Mouse (Mus musculus): ENCODE measurements around the gene Dpep1. TPM values are rescaled to one million over a fixed set of nuclear protein-coding genes. Genes with fewer than 3 reads are reported as not detected.

The Dpep1 gene
- polyA plus RNA-seq (2014; fragmentation: Nextera tagmentation; extraction: Ambion mirVana) = 1.0 and 1.3 TPM in 2 replicates

- no peak within 1 kb of the TSS; the same call in 1 of the 2 replicates for H3K27ac ChIP-seq (ENCODE audit: low read depth, low read length)
- no peak for ATAC-seq (replicated peaks; ENCODE audit: insufficient number of reproducible peaks, low FRiP score, low TSS enrichment)
- H3K4me1 ChIP-seq (ENCODE audit: control insufficient read depth, insufficient read depth, low read length) = peaks cover 10% of the 10 kb centered on the region; the same call in 1 of the 2 replicates
- H3K4me3 ChIP-seq (ENCODE audit: low read depth, low read length) = no peak within 1 kb of the TSS
- H3K9me3 ChIP-seq (replicated peaks; ENCODE audit: control insufficient read depth, low read length) = no peaks in the 10 kb centered on the region
- no peaks in the 10 kb centered on the region for H3K36me3 ChIP-seq (ENCODE audit: control insufficient read depth, insufficient read depth, low read length)
- 29% methylated on average over 19 of the region's 19 CpGs for WGBS (ENCODE audit: insufficient replicate concordance)
- H3K27me3 ChIP-seq (ENCODE audit: control insufficient read depth, insufficient read depth, low read length) = no peaks in the 10 kb centered on the region
- no peak within 1 kb of the TSS for H3K4me2 ChIP-seq
- 0 out of 2 replicates have a peak within 1 kb of the TSS, but pooled peaks have one; percentile 22 for H3K9ac ChIP-seq (ENCODE audit: low read depth, low read length)
These were observed at the start of gene Dpep1 for GRCm38 (mm10) chr8:123185566-123186409. TSS of gene Dpep1 (plus strand) at chr8:123186242.

- peaks cover 18% of the 10 kb centered on the region for H3K4me1 ChIP-seq (ENCODE audit: control insufficient read depth, insufficient read depth, low read length)
- H3K9ac ChIP-seq (ENCODE audit: low read depth, low read length) = no peak overlapping the region
- H3K4me3 ChIP-seq (ENCODE audit: low read depth, low read length) = no peak overlapping the region
- no peaks in the 10 kb centered on the region for H3K36me3 ChIP-seq (ENCODE audit: control insufficient read depth, insufficient read depth, low read length)
- H3K27me3 ChIP-seq (ENCODE audit: control insufficient read depth, insufficient read depth, low read length) = no peaks in the 10 kb centered on the region
- WGBS (ENCODE audit: insufficient replicate concordance) = 75% methylated on average over 9 of the region's 9 CpGs
- H3K4me2 ChIP-seq = no peak overlapping the region
- no peak for ATAC-seq (replicated peaks; ENCODE audit: insufficient number of reproducible peaks, low FRiP score, low TSS enrichment)
- H3K9me3 ChIP-seq (replicated peaks; ENCODE audit: control insufficient read depth, low read length) = peaks cover 3% of the 10 kb centered on the region; the same call in 1 of the 2 replicates
- no peak overlapping the region for H3K27ac ChIP-seq (ENCODE audit: low read depth, low read length)
These were observed 49.8 kb upstream of the Dpep1 start for GRCm38 (mm10) chr8:123136287-123136686.

GRCm38 (mm10) chr8:123137645-123138077 lies 48.4 kb upstream of the Dpep1 start:
- Histone ChIP-seq H3K4me2 (no peak overlapping the region), H3K27ac (ENCODE audit: low read depth, low read length) (peak overlapping the region; percentile 46; the same call in 1 of the 2 replicates), H3K4me1 (ENCODE audit: control insufficient read depth, insufficient read depth, low read length) (peaks cover 18% of the 10 kb centered on the region), H3K9ac (ENCODE audit: low read depth, low read length) (no peak overlapping the region), H3K36me3 (ENCODE audit: control insufficient read depth, insufficient read depth, low read length) (no peaks in the 10 kb centered on the region), H3K4me3 (ENCODE audit: low read depth, low read length) (no peak overlapping the region), H3K27me3 (ENCODE audit: control insufficient read depth, insufficient read depth, low read length) (no peaks in the 10 kb centered on the region), H3K9me3 (replicated peaks; ENCODE audit: control insufficient read depth, low read length) (peaks cover 3% of the 10 kb centered on the region; the same call in 1 of the 2 replicates)
- 4% methylated on average over 2 of the region's 2 CpGs for WGBS (ENCODE audit: insufficient replicate concordance)
- ATAC-seq (replicated peaks; ENCODE audit: insufficient number of reproducible peaks, low FRiP score, low TSS enrichment) = peak; percentile 79

GRCm38 (mm10) chr8:123138741-123139140 lies 47.3 kb upstream of the Dpep1 start:
- Histone ChIP-seq H3K9me3 (replicated peaks; ENCODE audit: control insufficient read depth, low read length) (no peaks in the 10 kb centered on the region), H3K9ac (ENCODE audit: low read depth, low read length) (no peak overlapping the region), H3K27me3 (ENCODE audit: control insufficient read depth, insufficient read depth, low read length) (no peaks in the 10 kb centered on the region), H3K27ac (ENCODE audit: low read depth, low read length) (no peak overlapping the region), H3K4me3 (ENCODE audit: low read depth, low read length) (no peak overlapping the region), H3K4me2 (no peak overlapping the region), H3K4me1 (ENCODE audit: control insufficient read depth, insufficient read depth, low read length) (peaks cover 18% of the 10 kb centered on the region), H3K36me3 (ENCODE audit: control insufficient read depth, insufficient read depth, low read length) (no peaks in the 10 kb centered on the region)
- no peak for ATAC-seq (replicated peaks; ENCODE audit: insufficient number of reproducible peaks, low FRiP score, low TSS enrichment)
- 46% methylated on average over 4 of the region's 4 CpGs for WGBS (ENCODE audit: insufficient replicate concordance)

GRCm38 (mm10) chr8:123141741-123142462 lies 44.1 kb upstream of the Dpep1 start:
- Histone ChIP-seq H3K9me3 (replicated peaks; ENCODE audit: control insufficient read depth, low read length) (no peaks in the 10 kb centered on the region), H3K27me3 (ENCODE audit: control insufficient read depth, insufficient read depth, low read length) (no peaks in the 10 kb centered on the region), H3K4me3 (ENCODE audit: low read depth, low read length) (no peak overlapping the region), H3K4me2 (no peak overlapping the region), H3K27ac (ENCODE audit: low read depth, low read length) (no peak overlapping the region), H3K9ac (ENCODE audit: low read depth, low read length) (no peak overlapping the region), H3K4me1 (ENCODE audit: control insufficient read depth, insufficient read depth, low read length) (peaks cover 13% of the 10 kb centered on the region), H3K36me3 (ENCODE audit: control insufficient read depth, insufficient read depth, low read length) (no peaks in the 10 kb centered on the region)
- 76% methylated on average over 14 of the region's 14 CpGs for WGBS (ENCODE audit: insufficient replicate concordance)
- no peak for ATAC-seq (replicated peaks; ENCODE audit: insufficient number of reproducible peaks, low FRiP score, low TSS enrichment)

GRCm38 (mm10) chr8:123145279-123145678 lies 40.8 kb upstream of the Dpep1 start:
- Histone ChIP-seq H3K9me3 (replicated peaks; ENCODE audit: control insufficient read depth, low read length) (no peaks in the 10 kb centered on the region), H3K9ac (ENCODE audit: low read depth, low read length) (no peak overlapping the region), H3K4me3 (ENCODE audit: low read depth, low read length) (no peak overlapping the region), H3K4me1 (ENCODE audit: control insufficient read depth, insufficient read depth, low read length) (no peaks in the 10 kb centered on the region), H3K27ac (ENCODE audit: low read depth, low read length) (no peak overlapping the region), H3K4me2 (no peak overlapping the region), H3K36me3 (ENCODE audit: control insufficient read depth, insufficient read depth, low read length) (no peaks in the 10 kb centered on the region), H3K27me3 (ENCODE audit: control insufficient read depth, insufficient read depth, low read length) (no peaks in the 10 kb centered on the region)
- ATAC-seq (replicated peaks; ENCODE audit: insufficient number of reproducible peaks, low FRiP score, low TSS enrichment) = no peak
- 56% methylated on average over 6 of the region's 6 CpGs for WGBS (ENCODE audit: insufficient replicate concordance)

GRCm38 (mm10) chr8:123146390-123146789 lies 39.7 kb upstream of the Dpep1 start:
- no peaks in the 10 kb centered on the region for H3K27me3 ChIP-seq (ENCODE audit: control insufficient read depth, insufficient read depth, low read length)
- no peak overlapping the region for H3K4me3 ChIP-seq (ENCODE audit: low read depth, low read length)
- no peaks in the 10 kb centered on the region for H3K36me3 ChIP-seq (ENCODE audit: control insufficient read depth, insufficient read depth, low read length)
- no peak overlapping the region for H3K27ac ChIP-seq (ENCODE audit: low read depth, low read length)
- no peak for ATAC-seq (replicated peaks; ENCODE audit: insufficient number of reproducible peaks, low FRiP score, low TSS enrichment)
- no peaks in the 10 kb centered on the region for H3K9me3 ChIP-seq (replicated peaks; ENCODE audit: control insufficient read depth, low read length)
- 0 out of 2 replicates have a peak, but pooled peaks cover 3% of the 10 kb centered on the region for H3K4me1 ChIP-seq (ENCODE audit: control insufficient read depth, insufficient read depth, low read length)
- WGBS (ENCODE audit: insufficient replicate concordance) = 79% methylated on average over 7 of the region's 7 CpGs
- H3K4me2 ChIP-seq = no peak overlapping the region
- H3K9ac ChIP-seq (ENCODE audit: low read depth, low read length) = no peak overlapping the region

- no peak overlapping the region for H3K27ac ChIP-seq (ENCODE audit: low read depth, low read length)
- H3K4me2 ChIP-seq = no peak overlapping the region
- no peak overlapping the region for H3K4me3 ChIP-seq (ENCODE audit: low read depth, low read length)
- no peak for ATAC-seq (replicated peaks; ENCODE audit: insufficient number of reproducible peaks, low FRiP score, low TSS enrichment)
- peaks cover 3% of the 10 kb centered on the region; the same call in 1 of the 2 replicates for H3K4me1 ChIP-seq (ENCODE audit: control insufficient read depth, insufficient read depth, low read length)
- no peaks in the 10 kb centered on the region for H3K36me3 ChIP-seq (ENCODE audit: control insufficient read depth, insufficient read depth, low read length)
- no peaks in the 10 kb centered on the region for H3K9me3 ChIP-seq (replicated peaks; ENCODE audit: control insufficient read depth, low read length)
- no peaks in the 10 kb centered on the region for H3K27me3 ChIP-seq (ENCODE audit: control insufficient read depth, insufficient read depth, low read length)
- WGBS (ENCODE audit: insufficient replicate concordance) = 58% methylated on average over 9 of the region's 9 CpGs
- no peak overlapping the region for H3K9ac ChIP-seq (ENCODE audit: low read depth, low read length)
These were observed 35.3 kb upstream of the Dpep1 start for GRCm38 (mm10) chr8:123150737-123151171.

Data from heart, embryonic 11.5 days (tissue).